Mouse (Mus musculus) intestine, postnatal 0 days (tissue): ENCODE measurements around the gene Sap18. TPM values are rescaled to one million over a fixed set of nuclear protein-coding genes. Genes with fewer than 3 reads are reported as not detected.

ENCODE experiments used
- ATAC-seq: fragments of 200-750 bp; cut with Nextera tagmentation; 2 replicates; pipeline ENCODE4 v1.8.0; 2017; ENCODE audit warnings: mild to moderate bottlenecking, moderate TSS enrichment, moderate library complexity
- H3K27ac ChIP-seq: fragments of 300-500 bp; sonication (generic); 2 replicates; pipeline ENCODE4 v1.5.1; 2014; ENCODE audit warnings: mild to moderate bottlenecking, low read depth, low read length, moderate library complexity
- H3K27me3 ChIP-seq: fragments of 300-500 bp; sonication (generic); replicated peaks from 2 replicates; pipeline ENCODE4 v1.6.1; 2014; ENCODE audit warnings: low read length, mixed read lengths; ENCODE audit not compliant: control insufficient read depth, insufficient read depth
- H3K36me3 ChIP-seq: fragments of 300-500 bp; sonication (generic); 2 replicates; pipeline ENCODE4 v1.6.1; 2014; ENCODE audit warnings: mild to moderate bottlenecking, moderate library complexity; ENCODE audit not compliant: control insufficient read depth, insufficient read depth
- H3K4me1 ChIP-seq: fragments of 300-500 bp; sonication (generic); replicated peaks from 2 replicates; pipeline ENCODE4 v1.6.1; 2014; ENCODE audit warnings: antibody characterized with exemption, low read length, mixed read lengths; ENCODE audit not compliant: control insufficient read depth, insufficient read depth
- H3K4me2 ChIP-seq: fragments of 300-500 bp; sonication (generic); replicated peaks from 2 replicates; pipeline ENCODE4 v1.6.1; 2014; ENCODE audit warnings: low read depth, mild to moderate bottlenecking, moderate library complexity
- H3K4me3 ChIP-seq: fragments of 300-500 bp; sonication (generic); 2 replicates; pipeline ENCODE4 v1.5.1; 2014; ENCODE audit warnings: low read depth, low read length
- H3K9ac ChIP-seq: fragments of 300-500 bp; sonication (generic); 2 replicates; pipeline ENCODE4 v1.6.1; 2014; ENCODE audit warnings: mild to moderate bottlenecking, low read depth, low read length
- H3K9me3 ChIP-seq: fragments of 300-500 bp; sonication (generic); 2 replicates; pipeline ENCODE4 v1.6.1; 2016; ENCODE audit warnings: mixed run types; ENCODE audit not compliant: control insufficient read depth
- CTCF ChIP-seq: sonication (generic); IDR thresholded peaks from 2 replicates; pipeline ENCODE4 v1.5.1; 2016; ENCODE audit warnings: low read depth, mild to moderate bottlenecking, control low read depth, antibody characterized with exemption, moderate library complexity
- WGBS: fragments of 180-500 bp; shearing (Covaris S2); extraction: QIAGEN DNeasy Blood & Tissue Kit; methylation state at CpG from one replicate; pipeline ENCODE4 v1.1.7; 2014; 5-methylcytosine and 5-hydroxymethylcytosine counted together
- polyA plus RNA-seq: library from polyadenylated mRNA; unstranded; fragments of >200 nt; fragmentation: Nextera tagmentation; extraction: Ambion mirVana; gene quantifications from 2 replicates; pipeline ENCODE4 v1.2.1, GENCODE M21; 2015

Gene Sap18
- polyA plus RNA-seq, 1 experiment from 2014 or later: 11.1 TPM

GRCm38 (mm10) chr14:57758237-57758636 lies 39.7 kb upstream of the Sap18 start, which contains the start of gene Lats2:
Lats2 (minus strand) TSS chr14:57758388.
- Histone ChIP-seq H3K4me3 (no peak within 1 kb of the TSS), H3K27me3 (no peaks in the 10 kb centered on the region), H3K9me3 (no peaks in the 10 kb centered on the region), H3K9ac (no peak within 1 kb of the TSS), H3K27ac (no peak within 1 kb of the TSS), H3K4me2 (no peak within 1 kb of the TSS), H3K4me1 (no peaks in the 10 kb centered on the region), H3K36me3 (no peaks in the 10 kb centered on the region)
- WGBS: 90% methylated on average over 4 of the region's 4 CpGs
- no peak for TF ChIP-seq CTCF
- ATAC-seq: no peak

- Histone ChIP-seq H3K9me3 (no peaks in the 10 kb centered on the region), H3K4me3 (no peak overlapping the region)
- 72% methylated on average over 10 of the region's 10 CpGs for WGBS
Measured at GRCm38 (mm10) chr14:57760447-57761412, 37.2 kb upstream of the Sap18 start.

GRCm38 (mm10) chr14:57769102-57769501 lies 28.9 kb upstream of the Sap18 start:
- H3K4me3 ChIP-seq: no peak overlapping the region
- 90% methylated on average over 5 of the region's 5 CpGs for WGBS
- no peak overlapping the region for H3K27ac ChIP-seq
- no peak overlapping the region for H3K4me2 ChIP-seq
- no peak for TF ChIP-seq CTCF
- H3K36me3 ChIP-seq: no peaks in the 10 kb centered on the region
- ATAC-seq: no peak
- H3K4me1 ChIP-seq: no peaks in the 10 kb centered on the region
- no peak overlapping the region for H3K9ac ChIP-seq
- no peaks in the 10 kb centered on the region for H3K9me3 ChIP-seq
- H3K27me3 ChIP-seq: no peaks in the 10 kb centered on the region

More at GRCm38 (mm10) chr14:57760447-57761412, 37.2 kb upstream of the Sap18 start:
- no peak for ATAC-seq
- Histone ChIP-seq H3K27me3 (no peaks in the 10 kb centered on the region), H3K36me3 (no peaks in the 10 kb centered on the region), H3K4me2 (no peak overlapping the region), H3K4me1 (no peaks in the 10 kb centered on the region), H3K27ac (no peak overlapping the region), H3K9ac (no peak overlapping the region)
- no peak for TF ChIP-seq CTCF

GRCm38 (mm10) chr14:57772157-57772815 lies 25.7 kb upstream of the Sap18 start:
- no peaks in the 10 kb centered on the region for H3K36me3 ChIP-seq
- no peaks in the 10 kb centered on the region for H3K27me3 ChIP-seq
- no peaks in the 10 kb centered on the region for H3K9me3 ChIP-seq
- TF ChIP-seq CTCF: no peak
- no peaks in the 10 kb centered on the region for H3K4me1 ChIP-seq
- no peak overlapping the region for H3K27ac ChIP-seq
- H3K4me3 ChIP-seq: no peak overlapping the region
- no peak overlapping the region for H3K4me2 ChIP-seq
- ATAC-seq: no peak
- WGBS: 77% methylated on average over 6 of the region's 6 CpGs
- no peak overlapping the region for H3K9ac ChIP-seq

GRCm38 (mm10) chr14:57787406-57787805 lies 10.6 kb upstream of the Sap18 start:
- Histone ChIP-seq H3K4me2 (no peak overlapping the region), H3K27me3 (no peaks in the 10 kb centered on the region), H3K36me3 (no peaks in the 10 kb centered on the region), H3K9ac (no peak overlapping the region), H3K4me3 (no peak overlapping the region), H3K27ac (no peak overlapping the region), H3K9me3 (no peaks in the 10 kb centered on the region), H3K4me1 (0 out of 2 replicates have a peak, but pooled peaks cover 3% of the 10 kb centered on the region)
- no peak for TF ChIP-seq CTCF
- no peak for ATAC-seq
- WGBS: 54% methylated on average over 4 of the region's 4 CpGs

GRCm38 (mm10) chr14:57789311-57789710 lies 8.7 kb upstream of the Sap18 start:
- no peak overlapping the region for H3K27ac ChIP-seq
- no peak overlapping the region for H3K9ac ChIP-seq
- H3K4me3 ChIP-seq: no peak overlapping the region
- H3K27me3 ChIP-seq: no peaks in the 10 kb centered on the region
- ATAC-seq: no peak
- H3K9me3 ChIP-seq: no peaks in the 10 kb centered on the region
- H3K4me1 ChIP-seq: 0 out of 2 replicates have a peak, but pooled peaks cover 3% of the 10 kb centered on the region
- no peak overlapping the region for H3K4me2 ChIP-seq
- no peak for TF ChIP-seq CTCF
- WGBS: 71% methylated on average over 2 of the region's 2 CpGs
- no peaks in the 10 kb centered on the region for H3K36me3 ChIP-seq
